Mouse (Mus musculus) limb, embryonic 14.5 days (tissue): Measurements from ENCODE around the gene Spag9. TPM values are rescaled to one million over a fixed set of nuclear protein-coding genes. Genes with fewer than 3 reads are reported as not detected.
A peak's percentile ranks its signal among the peaks of the same experiment; 100 is the strongest.

Experiments
- ATAC-seq: fragments of 200-750 bp; cut with Nextera tagmentation; 2 replicates; pipeline ENCODE4 v1.8.0; 2017; ENCODE audit warnings: low read depth, moderate number of reproducible peaks, moderate TSS enrichment; ENCODE audit not compliant: low FRiP score
- DNase-seq: peaks from one replicate; pipeline ENCODE4 v3.0.0-alpha.2; 2015; ENCODE audit warnings: low spot score
- H3K27ac ChIP-seq: fragments of 300-500 bp; sonication (generic); replicated peaks from 2 replicates; pipeline ENCODE4 v1.5.1; 2014; ENCODE audit warnings: low read depth, mild to moderate bottlenecking, low read length, moderate library complexity, mixed read lengths
- H3K27me3 ChIP-seq: fragments of 300-500 bp; sonication (generic); 2 replicates; pipeline ENCODE4 v1.6.1; 2014; ENCODE audit warnings: low read length, mixed read lengths; ENCODE audit not compliant: control insufficient read depth, insufficient read depth
- H3K36me3 ChIP-seq: fragments of 300-500 bp; sonication (generic); 2 replicates; pipeline ENCODE4 v1.6.1; 2014; ENCODE audit warnings: mild to moderate bottlenecking, low read length, moderate library complexity, mixed read lengths; ENCODE audit not compliant: control insufficient read depth, insufficient read depth
- H3K4me1 ChIP-seq: fragments of 300-500 bp; sonication (generic); 2 replicates; pipeline ENCODE4 v1.6.1; 2014; ENCODE audit warnings: antibody characterized with exemption, low read length, mixed read lengths; ENCODE audit not compliant: control insufficient read depth, insufficient read depth
- H3K4me2 ChIP-seq: fragments of 300-500 bp; sonication (generic); replicated peaks from 2 replicates; pipeline ENCODE4 v1.6.1; 2014; ENCODE audit warnings: low read depth, mild to moderate bottlenecking, low read length, moderate library complexity; ENCODE audit not compliant: severe bottlenecking
- H3K4me3 ChIP-seq: fragments of 300-500 bp; sonication (generic); replicated peaks from 2 replicates; pipeline ENCODE4 v1.5.1; 2014; ENCODE audit warnings: low read length
- H3K9ac ChIP-seq: fragments of 300-500 bp; sonication (generic); 2 replicates; pipeline ENCODE4 v1.6.1; 2014; ENCODE audit warnings: mild to moderate bottlenecking, low read depth, low read length, moderate library complexity; ENCODE audit not compliant: severe bottlenecking
- H3K9me3 ChIP-seq: fragments of 300-500 bp; sonication (generic); 2 replicates; pipeline ENCODE4 v1.6.1; 2016; ENCODE audit warnings: low read length; ENCODE audit not compliant: control insufficient read depth
- POLR2A ChIP-seq: fragments of 200-500 bp; IDR thresholded peaks from 2 replicates; pipeline ENCODE4 v1.8.0; 2012; ENCODE audit warnings: inconsistent platforms, mild to moderate bottlenecking, moderate library complexity, borderline replicate concordance; ENCODE audit not compliant: insufficient read depth, insufficient read length; ENCODE audit errors: extremely low read depth
- WGBS: fragments of 180-500 bp; shearing (Covaris S2); extraction: QIAGEN DNeasy Blood & Tissue Kit; methylation state at CpG from one replicate; pipeline ENCODE4 v1.1.7; 2014; 5-methylcytosine and 5-hydroxymethylcytosine counted together
- polyA plus RNA-seq, 2 experiments: library from polyadenylated mRNA; depleted of rRNA in 1 of 2; stranded (reverse) in 1 of 2; unstranded in 1 of 2; fragments of >200 nt; fragmentation: Nextera tagmentation in 1 of 2; extraction: Ambion mirVana in 1 of 2; gene quantifications; 2 replicates each; pipeline versions ENCODE4 v1.2.1 to v1.2.3; 2012 to 2014

The Spag9 gene
- polyA plus RNA-seq, 2 experiments, result 56.3 to 64.6 TPM

DNA sequence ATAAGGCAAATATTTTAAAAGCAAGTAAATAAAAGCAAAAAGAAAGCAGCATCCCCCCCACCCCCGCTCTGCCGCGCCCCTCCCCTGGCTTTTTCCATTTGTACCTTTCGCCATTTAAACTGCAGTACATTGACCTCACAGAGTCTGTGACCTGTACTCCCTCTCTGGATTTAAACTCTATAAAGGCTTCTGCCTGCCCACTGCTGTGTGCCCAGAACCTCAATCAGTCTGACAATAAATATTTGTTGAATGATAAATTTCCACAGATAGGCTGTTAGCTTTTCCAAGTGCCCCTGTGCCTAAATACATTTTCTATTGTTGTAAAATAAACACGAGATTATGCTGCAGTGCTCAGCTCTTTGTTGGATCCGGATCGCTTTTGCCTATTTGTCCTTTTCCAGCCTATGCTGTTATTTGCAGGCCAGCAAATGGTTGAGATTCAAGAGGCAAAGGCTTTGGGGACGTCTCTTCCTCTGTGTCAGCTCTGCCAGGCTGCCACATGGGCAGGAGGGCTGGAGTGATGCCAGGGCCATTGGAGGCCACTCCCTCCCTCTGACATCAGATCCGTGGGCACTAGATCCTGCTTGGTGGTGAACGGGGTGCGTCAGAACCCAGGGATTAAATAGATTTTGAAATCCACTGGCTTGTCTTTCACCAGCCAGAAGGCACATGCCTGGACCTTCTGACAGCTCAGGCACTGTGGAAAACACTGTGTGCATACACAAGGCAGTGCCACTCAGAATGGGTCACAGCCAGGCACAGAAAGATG is 149.1 kb downstream of the Spag9 start:
- Histone ChIP-seq H3K9ac (no peak overlapping the region), H3K4me1 (peaks cover 6% of the 10 kb centered on the region), H3K27me3 (0 out of 2 replicates have a peak, but pooled peaks cover 1% of the 10 kb centered on the region), H3K4me3 (no peak overlapping the region), H3K4me2 (no peak overlapping the region), H3K27ac (no peak overlapping the region), H3K9me3 (no peaks in the 10 kb centered on the region), H3K36me3 (no peaks in the 10 kb centered on the region)
- 71% methylated on average over 11 of the region's 11 CpGs for WGBS
- no peak for DNase-seq
- no peak for ATAC-seq
- no peak for TF ChIP-seq POLR2A

DNA sequence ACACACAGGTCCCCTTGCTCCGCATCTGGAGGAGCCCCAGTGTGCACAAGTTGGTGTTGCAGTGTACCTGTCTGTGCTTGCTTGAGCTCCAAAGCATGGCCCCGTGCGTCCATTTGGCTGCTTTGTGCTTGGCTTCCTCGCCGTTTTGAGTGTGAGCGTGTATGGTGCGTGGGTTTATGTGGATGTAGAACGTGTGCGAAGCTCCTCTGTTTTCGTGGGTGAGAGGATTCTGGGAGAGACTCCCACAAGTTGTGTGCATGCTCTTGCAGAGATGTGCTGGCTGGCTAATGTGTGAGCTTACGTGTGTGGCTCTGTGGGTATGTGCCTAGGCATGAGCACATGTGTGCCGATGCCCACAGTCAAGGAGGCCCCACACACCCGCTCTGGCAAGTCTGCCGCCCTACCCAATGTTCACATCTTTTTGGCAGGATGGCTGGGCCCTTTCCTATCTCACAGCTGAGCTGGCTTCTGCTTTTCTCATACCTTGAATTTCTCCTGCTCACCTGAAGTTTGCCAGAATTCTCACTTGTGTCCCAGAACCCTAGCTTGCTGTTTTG is 150.2 kb downstream of the Spag9 start:
- H3K9ac ChIP-seq, result no peak overlapping the region
- H3K4me2 ChIP-seq, result no peak overlapping the region
- ATAC-seq (no peak), DNase-seq (no peak)
- H3K27me3 ChIP-seq, result 0 out of 2 replicates have a peak, but pooled peaks cover 4% of the 10 kb centered on the region
- no peaks in the 10 kb centered on the region for H3K36me3 ChIP-seq
- no peak overlapping the region for H3K4me3 ChIP-seq
- H3K4me1 ChIP-seq, result peaks cover 8% of the 10 kb centered on the region
- WGBS, result 91% methylated on average over 14 of the region's 14 CpGs
- no peaks in the 10 kb centered on the region for H3K9me3 ChIP-seq
- TF ChIP-seq POLR2A, result no peak
- H3K27ac ChIP-seq, result no peak overlapping the region

DNA sequence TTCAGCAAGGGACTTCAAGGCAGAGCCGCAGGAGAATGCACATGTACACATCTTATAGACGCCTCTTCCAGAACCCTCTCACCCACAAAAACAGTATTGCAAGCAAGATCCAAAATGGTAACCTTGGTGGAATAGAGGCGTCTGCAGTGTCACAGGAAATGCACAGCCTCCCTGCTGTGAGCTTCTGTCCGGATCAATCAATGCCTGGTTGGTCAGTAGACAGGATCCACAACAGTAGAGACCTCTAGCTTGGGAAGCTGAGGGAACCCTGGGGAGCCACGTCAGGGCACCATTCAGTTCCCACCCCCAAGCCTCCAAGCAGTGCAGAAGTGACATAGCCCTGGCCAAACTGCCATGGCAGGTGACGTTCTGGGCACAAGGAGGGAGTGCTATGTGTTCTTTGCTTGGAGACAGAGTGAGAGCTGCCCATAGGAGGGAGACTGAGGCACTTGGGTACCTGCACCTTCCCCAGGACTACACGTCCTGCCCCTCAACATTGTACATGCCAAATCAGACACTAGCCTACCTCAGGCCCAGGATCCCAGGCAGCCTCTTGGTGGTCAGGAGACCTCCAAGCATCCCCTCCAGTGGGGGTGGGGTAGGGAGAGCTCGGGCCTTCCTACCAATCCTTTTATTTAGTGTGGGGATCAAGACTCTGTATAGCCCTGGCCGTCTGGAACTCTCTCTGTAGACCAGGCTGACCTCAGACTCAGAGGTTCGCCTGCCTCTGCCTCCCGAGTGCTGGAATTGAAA is 151.0 kb downstream of the Spag9 start:
- 76% methylated on average over 11 of the region's 11 CpGs for WGBS
- Histone ChIP-seq H3K36me3 (no peaks in the 10 kb centered on the region), H3K4me3 (no peak overlapping the region), H3K27me3 (0 out of 2 replicates have a peak, but pooled peaks cover 4% of the 10 kb centered on the region), H3K4me1 (peaks cover 8% of the 10 kb centered on the region), H3K9me3 (no peaks in the 10 kb centered on the region), H3K4me2 (no peak overlapping the region), H3K27ac (no peak overlapping the region), H3K9ac (no peak overlapping the region)
- ATAC-seq (no peak), DNase-seq (no peak)
- TF ChIP-seq POLR2A, result no peak

DNA sequence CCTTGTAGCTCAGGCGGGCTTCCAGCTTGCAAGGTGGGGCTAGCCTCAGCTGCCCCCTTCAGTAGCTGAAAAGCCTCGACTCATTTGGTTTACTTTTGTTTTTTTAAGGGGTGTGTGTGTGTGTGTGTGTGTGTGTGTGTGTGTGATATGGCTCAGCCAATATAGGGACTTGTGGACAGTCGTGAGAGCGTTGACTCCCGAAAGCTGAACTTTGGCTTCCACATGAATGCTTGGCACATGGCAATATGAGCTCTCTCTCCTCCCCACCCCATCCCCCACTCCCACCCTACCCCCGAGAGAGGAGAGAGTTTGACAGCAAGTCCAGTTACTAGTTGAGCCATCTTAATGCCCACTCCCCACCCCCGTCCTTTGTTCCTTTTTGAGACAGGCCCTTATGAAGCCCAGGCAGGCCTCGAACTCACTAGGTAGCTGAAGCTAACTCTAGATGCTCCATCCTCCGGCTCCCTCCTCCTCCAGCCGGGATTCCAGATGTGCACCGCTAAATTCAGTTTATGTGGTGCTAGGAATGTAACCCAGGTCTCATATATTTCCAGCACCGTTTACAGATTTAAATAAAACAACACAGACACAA is 152.3 kb downstream of the Spag9 start:
- Histone ChIP-seq H3K4me2 (no peak overlapping the region), H3K4me3 (no peak overlapping the region), H3K27ac (no peak overlapping the region), H3K9me3 (no peaks in the 10 kb centered on the region), H3K27me3 (0 out of 2 replicates have a peak, but pooled peaks cover 4% of the 10 kb centered on the region), H3K9ac (no peak overlapping the region), H3K4me1 (peaks cover 8% of the 10 kb centered on the region), H3K36me3 (no peaks in the 10 kb centered on the region)
- no peak for TF ChIP-seq POLR2A
- ATAC-seq (no peak), DNase-seq (no peak)
- WGBS, result 53% methylated on average over 12 of the region's 12 CpGs

DNA sequence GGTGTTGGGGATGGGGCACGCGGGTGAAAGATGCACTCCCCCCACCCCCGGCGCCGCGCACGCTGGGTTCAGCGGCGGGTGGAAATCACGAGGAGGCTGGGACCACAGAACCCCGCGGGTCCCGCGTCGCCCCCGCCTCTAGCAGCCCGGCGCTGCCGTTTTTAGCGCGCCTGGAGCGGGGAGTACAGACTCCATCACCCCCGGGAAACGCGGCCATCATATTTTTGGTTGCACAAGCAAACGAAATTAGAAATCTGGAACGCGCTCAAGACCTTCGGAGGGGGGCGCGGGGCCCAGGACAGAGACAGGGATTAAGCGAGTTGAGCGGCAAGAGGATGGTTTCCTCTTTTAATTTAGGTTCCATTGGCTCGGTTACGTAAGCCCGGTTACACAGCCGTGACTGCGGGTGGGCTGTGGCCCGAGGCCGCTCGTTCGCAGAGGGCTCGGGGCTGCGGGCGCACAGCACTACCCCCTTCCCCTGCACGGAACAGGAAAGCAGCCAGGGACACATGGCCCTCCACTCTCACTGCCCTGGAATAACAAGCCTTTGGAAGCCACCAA is 153.1 kb downstream of the Spag9 start:
- ATAC-seq, result no peak
- peak overlapping the region; percentile 26; the same call in 1 of the 2 replicates for H3K27ac ChIP-seq
- peak overlapping the region; percentile 58 for H3K9ac ChIP-seq
- H3K4me2 ChIP-seq, result peak overlapping the region; percentile 93
- no peak for TF ChIP-seq POLR2A
- H3K36me3 ChIP-seq, result no peaks in the 10 kb centered on the region
- WGBS, result under 1% methylated on average over 46 of the region's 46 CpGs
- H3K4me3 ChIP-seq, result peak overlapping the region; percentile 48
- H3K9me3 ChIP-seq, result no peaks in the 10 kb centered on the region
- no peak for DNase-seq
- 0 out of 2 replicates have a peak, but pooled peaks cover 4% of the 10 kb centered on the region for H3K27me3 ChIP-seq
- peaks cover 8% of the 10 kb centered on the region for H3K4me1 ChIP-seq
